Mouse (Mus musculus): ENCODE data around the gene Mtfp1. TPM values are rescaled to one million over a fixed set of nuclear protein-coding genes. Genes with fewer than 3 reads are reported as not detected.

The Mtfp1 gene
- total RNA-seq, 2 experiments from 2014 or later = 142 to 144 TPM

Small RNAs within 50 kb of the gene (microRNA-seq; reads per million reads assigned to microRNA genes)
- not detected for gene Mir3060

Other genes starting within 250 kb of the Mtfp1 start
- gene Osbp2, start 231.5 kb downstream of the Mtfp1 start, total RNA-seq (2021) = 10 to 100 TPM in 1 of 2 experiments, 1 to 10 TPM in 1; 9.8 to 11.4 TPM
- under 1 TPM; 0.42 to 0.96 TPM for gene 4921536K21Rik, start 200.3 kb downstream of the Mtfp1 start, total RNA-seq (2021)
- gene Dusp18, start 200.2 kb downstream of the Mtfp1 start, total RNA-seq (2021) = 10 to 100 TPM; 24.8 to 45.0 TPM
- gene Slc35e4, start 180.8 kb downstream of the Mtfp1 start, total RNA-seq (2021) = 1 to 10 TPM; 4.4 to 5.7 TPM
- gene Tcn2, start 163.3 kb downstream of the Mtfp1 start, total RNA-seq (2021) = 10 to 100 TPM; 41.3 to 41.7 TPM
- gene Pes1, start 131.5 kb downstream of the Mtfp1 start, total RNA-seq (2021) = 10 to 100 TPM; 28.1 to 29.8 TPM
- gene 4930556J24Rik, start 118.7 kb downstream of the Mtfp1 start, total RNA-seq (2021) = not detected
- gene Gal3st1, start 111.8 kb downstream of the Mtfp1 start, total RNA-seq (2021) = under 1 TPM; 0.17 to 0.31 TPM
- gene Sec14l4, start 64.0 kb downstream of the Mtfp1 start, total RNA-seq (2021) = under 1 TPM; 0.17 to 0.34 TPM
- gene Sec14l3, start 30.6 kb downstream of the Mtfp1 start, total RNA-seq (2021) = not detected
- gene Sec14l2, start 28.0 kb upstream of the Mtfp1 start, total RNA-seq (2021) = 1 to 10 TPM in 1 of 2 experiments, under 1 TPM in 1; 0.73 to 1.1 TPM
- gene Rnf215, start 39.8 kb upstream of the Mtfp1 start, total RNA-seq (2021) = 10 to 100 TPM; 13.2 to 13.8 TPM
- gene Ccdc157, start 64.8 kb upstream of the Mtfp1 start, total RNA-seq (2021) = 1 to 10 TPM; 5.0 to 5.3 TPM
- gene Sf3a1, start 64.9 kb upstream of the Mtfp1 start, total RNA-seq (2021) = 10 to 100 TPM; 40.0 to 43.9 TPM
- gene Tbc1d10a, start 91.3 kb upstream of the Mtfp1 start, total RNA-seq (2021) = 10 to 100 TPM in 1 of 2 experiments, 1 to 10 TPM in 1; 9.3 to 10.9 TPM
- 1 to 10 TPM; 3.8 to 7.4 TPM for gene Castor1, start 122.8 kb upstream of the Mtfp1 start, total RNA-seq (2021)
- not detected for gene Osm, start 141.0 kb upstream of the Mtfp1 start, total RNA-seq (2021)
- under 1 TPM; 0.17 to 0.55 TPM for gene Lif, start 162.1 kb upstream of the Mtfp1 start, total RNA-seq (2021)